Mouse (Mus musculus) kidney, embryonic 15.5 days (tissue): ENCODE measurements around the gene Gmip. TPM values are rescaled to one million over a fixed set of nuclear protein-coding genes. Genes with fewer than 3 reads are reported as not detected.

ENCODE experiments used
- ATAC-seq: fragments of 200-750 bp; cut with Nextera tagmentation; replicated peaks from 2 replicates; pipeline ENCODE4 v1.8.0; 2017; ENCODE audit warnings: moderate TSS enrichment; ENCODE audit not compliant: low FRiP score
- H3K27ac ChIP-seq: fragments of 300-500 bp; sonication (generic); 2 replicates; pipeline ENCODE4 v1.5.1; 2015; ENCODE audit warnings: mild to moderate bottlenecking, inconsistent platforms
- H3K27me3 ChIP-seq: fragments of 300-500 bp; sonication (generic); 2 replicates; pipeline ENCODE4 v1.6.1; 2015; ENCODE audit warnings: inconsistent platforms
- H3K36me3 ChIP-seq: fragments of 300-500 bp; sonication (generic); 2 replicates; pipeline ENCODE4 v1.6.1; 2015; ENCODE audit warnings: inconsistent platforms
- H3K4me1 ChIP-seq: fragments of 300-500 bp; sonication (generic); 2 replicates; pipeline ENCODE4 v1.6.1; 2015; ENCODE audit warnings: inconsistent platforms
- H3K4me2 ChIP-seq: fragments of 300-500 bp; sonication (generic); 2 replicates; pipeline ENCODE4 v1.6.1; 2015; ENCODE audit warnings: moderate library complexity, mild to moderate bottlenecking, inconsistent platforms
- H3K4me3 ChIP-seq: fragments of 300-500 bp; sonication (generic); replicated peaks from 2 replicates; pipeline ENCODE4 v1.5.1; 2015; ENCODE audit warnings: mild to moderate bottlenecking, inconsistent platforms
- H3K9ac ChIP-seq: fragments of 300-500 bp; sonication (generic); 2 replicates; pipeline ENCODE4 v1.6.1; 2015; ENCODE audit warnings: mild to moderate bottlenecking, inconsistent platforms
- H3K9me3 ChIP-seq: fragments of 300-500 bp; sonication (generic); replicated peaks from 2 replicates; pipeline ENCODE4 v1.6.1; 2016; ENCODE audit warnings: inconsistent platforms
- WGBS: fragments of 180-500 bp; shearing (Covaris S2); methylation state at CpG from one replicate; pipeline ENCODE4 v1.1.7; 2015; ENCODE audit warnings: mixed read lengths; 5-methylcytosine and 5-hydroxymethylcytosine counted together
- polyA plus RNA-seq: library from polyadenylated mRNA; unstranded; fragments of >200 nt; fragmentation: Nextera tagmentation; extraction: Ambion mirVana; gene quantifications from 2 replicates; pipeline ENCODE4 v1.2.1, GENCODE M21; 2015

Gene Gmip
- polyA plus RNA-seq, 1 experiment from 2014 or later, result 10.1 TPM

DNA sequence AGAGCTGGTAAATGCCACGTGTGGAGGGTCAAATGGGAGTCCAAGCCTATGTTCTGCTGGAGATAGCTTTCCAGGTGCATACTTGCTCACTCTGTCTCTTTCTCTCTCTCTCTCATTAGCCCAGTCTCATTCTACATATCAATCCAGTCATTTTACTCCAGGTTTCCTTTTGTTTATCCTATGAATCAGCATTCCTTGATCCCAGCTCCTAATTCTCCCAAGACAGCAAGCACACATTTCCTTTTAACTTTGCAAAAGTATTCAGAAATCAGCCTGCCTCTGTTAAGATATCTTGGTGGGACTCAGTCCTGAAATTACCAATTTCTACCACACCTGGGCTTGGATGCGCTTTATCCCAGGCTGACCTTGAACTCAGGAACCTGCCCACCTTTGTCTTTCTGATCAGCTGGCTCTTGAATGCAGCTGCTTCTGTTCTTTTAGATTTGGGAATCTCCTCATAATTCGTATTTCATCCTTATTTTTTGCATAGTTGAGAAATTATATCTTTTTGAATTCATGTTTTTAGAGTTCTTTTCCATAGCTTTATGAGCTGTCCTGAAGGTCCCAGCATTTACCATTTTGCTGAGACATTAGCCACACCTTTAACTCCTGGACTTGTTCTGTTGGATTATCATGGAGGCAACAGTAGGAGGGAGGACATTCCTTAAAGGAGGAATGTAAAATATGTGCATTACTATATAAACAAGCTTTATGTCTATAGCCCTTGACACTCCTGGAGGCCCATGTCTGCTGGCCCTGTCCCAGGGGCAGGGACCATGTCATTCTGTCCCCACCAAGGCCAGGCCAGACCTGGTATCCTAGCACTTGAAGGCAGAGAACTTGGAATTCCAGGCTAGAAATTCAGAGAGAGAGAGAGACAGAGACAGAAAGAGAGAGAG, 38.9 kb downstream of the Gmip start:
- H3K9ac ChIP-seq, result no peak overlapping the region
- WGBS, result 66% methylated on average over 3 of the region's 3 CpGs
- H3K4me1 ChIP-seq, result no peaks in the 10 kb centered on the region
- no peak overlapping the region for H3K27ac ChIP-seq
- no peaks in the 10 kb centered on the region for H3K9me3 ChIP-seq
- no peaks in the 10 kb centered on the region for H3K27me3 ChIP-seq
- no peaks in the 10 kb centered on the region for H3K36me3 ChIP-seq
- no peak overlapping the region for H3K4me3 ChIP-seq
- no peak overlapping the region for H3K4me2 ChIP-seq
- no peak for ATAC-seq

DNA sequence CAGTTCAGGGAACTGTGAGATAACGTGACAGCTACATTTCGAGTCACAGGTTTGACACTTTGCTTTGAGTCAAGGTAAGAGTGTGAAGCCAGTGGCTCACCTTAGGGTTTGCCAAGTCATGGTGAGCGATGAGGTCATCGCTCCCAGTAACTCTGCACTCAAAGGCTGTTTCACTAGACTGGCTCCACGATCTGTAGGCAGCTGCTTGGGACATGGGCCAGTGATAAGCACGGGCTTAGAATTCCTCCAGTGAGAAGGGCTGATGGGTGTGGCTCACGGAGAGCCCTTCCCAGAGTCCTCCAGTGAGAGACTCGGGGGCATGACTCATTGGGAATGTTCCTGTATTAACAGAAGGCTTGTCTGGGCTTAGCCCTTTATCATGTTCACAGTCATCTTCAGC, 40.5 kb downstream of the Gmip start:
- Histone ChIP-seq H3K27ac (no peak overlapping the region), H3K4me1 (no peaks in the 10 kb centered on the region), H3K9me3 (no peaks in the 10 kb centered on the region), H3K4me3 (no peak overlapping the region), H3K9ac (no peak overlapping the region), H3K4me2 (no peak overlapping the region), H3K36me3 (no peaks in the 10 kb centered on the region), H3K27me3 (no peaks in the 10 kb centered on the region)
- 76% methylated on average over 8 of the region's 8 CpGs for WGBS
- no peak for ATAC-seq

DNA sequence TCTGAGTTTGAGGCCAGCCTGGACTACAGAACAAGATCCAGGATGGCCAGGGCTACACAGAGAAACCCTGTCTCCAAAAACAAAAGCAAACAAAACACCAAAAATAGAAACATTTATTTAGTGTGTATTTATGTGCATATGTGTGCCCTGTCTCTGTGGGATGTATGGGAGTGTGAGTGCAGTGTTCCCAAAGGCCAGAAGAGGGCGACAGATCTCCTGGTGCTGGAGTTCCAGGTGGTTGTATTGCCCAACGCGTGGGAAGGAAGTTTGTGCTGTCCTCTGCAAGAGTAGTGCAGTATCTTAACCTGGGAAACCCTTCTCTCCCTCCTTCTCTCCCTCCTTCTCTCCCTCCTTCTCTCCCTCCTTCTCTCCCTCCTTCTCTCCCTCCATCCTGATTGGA, 41.4 kb downstream of the Gmip start:
- Histone ChIP-seq H3K9me3 (no peaks in the 10 kb centered on the region), H3K9ac (no peak overlapping the region), H3K4me3 (no peak overlapping the region), H3K4me2 (no peak overlapping the region), H3K27me3 (no peaks in the 10 kb centered on the region), H3K27ac (no peak overlapping the region), H3K36me3 (no peaks in the 10 kb centered on the region), H3K4me1 (no peaks in the 10 kb centered on the region)
- 47% methylated on average over 3 of the region's 3 CpGs for WGBS
- no peak for ATAC-seq

DNA sequence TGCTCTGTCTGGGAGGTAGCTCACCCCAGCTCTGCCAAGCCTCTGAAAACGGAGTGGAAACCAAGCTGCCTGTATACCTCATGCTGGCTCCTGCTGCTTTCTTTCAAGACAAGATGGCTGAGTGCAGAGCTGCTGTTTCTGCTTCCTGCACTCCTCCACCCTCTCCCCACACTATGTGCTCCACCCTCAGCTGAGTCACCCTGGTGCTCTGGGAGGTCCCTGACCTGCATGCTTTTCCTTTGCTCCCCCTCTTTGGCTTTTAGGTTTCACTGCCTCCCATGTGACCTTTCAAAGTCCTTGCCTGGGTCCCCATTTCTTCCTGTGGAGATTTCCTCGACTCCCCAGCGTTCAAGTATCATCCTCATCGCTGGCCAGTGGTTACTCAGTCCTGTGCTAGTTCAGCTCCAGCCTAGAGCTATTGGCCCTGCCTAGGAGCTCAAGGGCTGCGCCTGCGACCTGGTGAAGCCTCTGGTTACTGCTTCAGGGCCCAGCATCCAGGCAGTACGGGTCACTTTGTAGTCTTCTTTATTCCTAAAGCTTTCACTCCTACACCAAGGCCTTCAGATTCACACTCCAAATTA, 42.5 kb downstream of the Gmip start:
- ATAC-seq, result no peak
- no peaks in the 10 kb centered on the region for H3K4me1 ChIP-seq
- H3K9ac ChIP-seq, result no peak overlapping the region
- H3K36me3 ChIP-seq, result no peaks in the 10 kb centered on the region
- H3K27ac ChIP-seq, result no peak overlapping the region
- H3K27me3 ChIP-seq, result no peaks in the 10 kb centered on the region
- no peaks in the 10 kb centered on the region for H3K9me3 ChIP-seq
- H3K4me2 ChIP-seq, result no peak overlapping the region
- 73% methylated on average over 7 of the region's 7 CpGs for WGBS
- H3K4me3 ChIP-seq, result no peak overlapping the region

DNA sequence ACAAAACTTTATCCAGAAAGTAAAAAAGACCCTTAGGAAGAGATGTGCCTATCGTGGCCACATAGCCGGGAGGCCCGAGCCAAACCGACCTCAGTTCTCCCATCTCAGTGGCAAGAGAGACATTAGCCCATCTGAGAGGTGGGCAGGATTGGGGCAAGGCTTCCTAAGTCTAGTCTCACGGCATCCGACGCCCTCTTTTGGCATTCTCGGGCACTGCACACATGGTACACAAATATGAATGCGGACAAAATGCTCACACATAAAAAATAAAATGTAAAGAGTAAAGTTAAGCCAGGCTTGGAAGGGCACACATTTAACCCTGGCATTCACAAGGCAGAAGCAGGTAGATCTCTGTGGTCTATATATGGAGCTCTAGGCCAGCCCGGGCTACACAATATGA, 45.4 kb downstream of the Gmip start:
- Histone ChIP-seq H3K4me3 (no peak overlapping the region), H3K9me3 (no peaks in the 10 kb centered on the region), H3K4me2 (no peak overlapping the region), H3K27me3 (no peaks in the 10 kb centered on the region), H3K4me1 (no peaks in the 10 kb centered on the region), H3K36me3 (no peaks in the 10 kb centered on the region), H3K27ac (no peak overlapping the region), H3K9ac (no peak overlapping the region)
- WGBS, result 91% methylated on average over 10 of the region's 10 CpGs
- ATAC-seq, result no peak

DNA sequence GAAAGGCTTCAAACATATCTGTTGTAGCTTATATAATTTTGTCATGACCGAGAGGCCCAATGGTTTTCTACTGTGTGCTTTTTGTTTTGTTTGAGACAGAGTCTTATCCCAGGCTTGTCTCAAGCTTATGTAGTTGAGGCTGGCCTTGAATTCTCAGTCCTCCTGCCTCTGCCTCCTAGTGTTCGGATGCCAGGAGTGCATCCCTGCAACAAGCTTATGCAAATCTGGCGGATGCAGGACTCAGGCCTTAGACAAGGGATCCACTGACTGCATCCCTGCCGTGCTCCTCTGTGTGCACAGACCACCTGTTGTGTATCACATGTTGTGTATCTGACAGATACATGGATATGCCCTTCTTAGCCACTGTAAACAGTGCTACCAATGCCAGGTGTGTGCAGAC, 52.3 kb downstream of the Gmip start:
- 60% methylated on average over 4 of the region's 4 CpGs for WGBS

DNA sequence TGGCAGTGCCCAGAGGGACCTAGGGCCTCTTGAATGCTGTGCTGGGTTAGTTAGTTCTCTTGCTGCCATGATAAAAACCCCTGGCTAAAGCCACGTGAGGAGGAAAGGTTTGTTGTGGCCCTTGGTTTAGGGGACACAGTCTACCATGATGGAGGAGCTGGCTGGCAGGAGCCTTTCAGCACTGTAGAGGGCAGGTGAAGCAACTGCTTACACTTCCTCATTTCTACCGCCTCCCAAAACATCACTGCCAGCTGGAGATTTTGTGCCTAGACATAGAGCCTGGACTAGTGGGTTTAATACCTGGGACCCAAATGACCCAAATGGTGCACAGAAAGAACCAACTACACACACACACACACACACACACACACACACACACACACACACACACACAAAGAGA, 52.8 kb downstream of the Gmip start:
- Histone ChIP-seq H3K9me3 (no peaks in the 10 kb centered on the region), H3K9ac (no peak overlapping the region), H3K36me3 (no peaks in the 10 kb centered on the region), H3K4me1 (no peaks in the 10 kb centered on the region), H3K27ac (no peak overlapping the region), H3K27me3 (no peaks in the 10 kb centered on the region), H3K4me2 (no peak overlapping the region), H3K4me3 (no peak overlapping the region)
- WGBS, result 71% methylated on average over 2 of the region's 2 CpGs
- no peak for ATAC-seq

More for the DNA sequence above, 52.3 kb downstream of the Gmip start:
- no peak for ATAC-seq
- Histone ChIP-seq H3K36me3 (no peaks in the 10 kb centered on the region), H3K4me3 (no peak overlapping the region), H3K4me1 (no peaks in the 10 kb centered on the region), H3K27me3 (no peaks in the 10 kb centered on the region), H3K9ac (no peak overlapping the region), H3K9me3 (no peaks in the 10 kb centered on the region), H3K27ac (no peak overlapping the region), H3K4me2 (no peak overlapping the region)

DNA sequence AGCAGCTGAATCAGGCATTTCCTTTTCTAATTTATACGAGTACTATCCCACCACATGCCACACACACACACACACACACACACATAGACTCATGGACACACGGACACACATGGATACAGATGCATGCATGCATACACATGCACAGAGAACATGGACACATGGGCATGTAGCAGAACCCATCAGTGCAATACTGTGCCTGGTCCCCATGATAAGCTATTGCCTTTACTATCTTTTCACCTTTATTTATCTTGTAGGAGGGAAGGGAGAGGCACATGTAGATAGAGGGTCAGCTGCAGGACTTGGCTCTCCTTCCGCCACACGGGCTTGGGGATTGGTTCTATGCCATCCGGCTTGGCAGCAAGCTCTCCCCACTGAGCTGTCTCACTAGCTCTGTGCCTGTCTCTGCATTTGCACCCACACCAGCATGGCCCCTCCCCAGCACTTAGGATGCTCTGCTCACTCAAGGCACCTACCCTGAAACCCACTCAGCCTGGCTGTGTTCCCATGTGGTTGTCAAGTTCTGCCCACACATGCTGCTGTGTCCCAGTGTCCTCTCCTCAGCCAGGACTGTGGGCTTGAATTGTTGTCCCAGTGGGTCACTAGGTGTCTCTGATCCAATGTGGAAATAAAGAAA, 55.0 kb downstream of the Gmip start:
- no peak overlapping the region for H3K4me3 ChIP-seq
- no peaks in the 10 kb centered on the region for H3K36me3 ChIP-seq
- no peaks in the 10 kb centered on the region for H3K9me3 ChIP-seq
- no peak overlapping the region for H3K27ac ChIP-seq
- H3K27me3 ChIP-seq, result no peaks in the 10 kb centered on the region
- H3K4me1 ChIP-seq, result no peaks in the 10 kb centered on the region
- H3K4me2 ChIP-seq, result no peak overlapping the region
- no peak for ATAC-seq
- 85% methylated on average over 5 of the region's 5 CpGs for WGBS
- H3K9ac ChIP-seq, result no peak overlapping the region

DNA sequence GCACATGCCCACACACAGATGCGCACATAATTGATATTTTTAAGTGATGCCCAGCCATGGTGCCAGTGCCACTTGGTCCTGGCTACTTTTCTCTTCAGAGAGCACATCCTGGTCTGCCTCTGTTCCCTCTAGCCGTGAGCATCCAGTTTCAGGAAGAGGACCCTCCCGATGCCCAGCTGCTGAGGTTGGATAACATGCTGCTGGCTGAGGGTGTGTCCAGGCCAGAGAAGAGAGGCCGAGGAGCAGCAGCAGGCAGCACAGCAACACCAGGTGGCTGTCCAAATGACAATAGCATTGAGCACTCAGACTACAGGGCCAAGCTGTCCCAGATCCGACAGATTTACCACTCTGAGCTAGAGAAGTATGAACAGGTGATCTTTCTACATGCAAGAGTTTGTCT, 55.7 kb downstream of the Gmip start:
- Histone ChIP-seq H3K9ac (no peak overlapping the region), H3K4me3 (no peak overlapping the region), H3K4me2 (no peak overlapping the region), H3K4me1 (no peaks in the 10 kb centered on the region), H3K36me3 (no peaks in the 10 kb centered on the region), H3K27me3 (no peaks in the 10 kb centered on the region), H3K27ac (no peak overlapping the region), H3K9me3 (no peaks in the 10 kb centered on the region)
- WGBS, result 52% methylated on average over 5 of the region's 5 CpGs
- no peak for ATAC-seq

DNA sequence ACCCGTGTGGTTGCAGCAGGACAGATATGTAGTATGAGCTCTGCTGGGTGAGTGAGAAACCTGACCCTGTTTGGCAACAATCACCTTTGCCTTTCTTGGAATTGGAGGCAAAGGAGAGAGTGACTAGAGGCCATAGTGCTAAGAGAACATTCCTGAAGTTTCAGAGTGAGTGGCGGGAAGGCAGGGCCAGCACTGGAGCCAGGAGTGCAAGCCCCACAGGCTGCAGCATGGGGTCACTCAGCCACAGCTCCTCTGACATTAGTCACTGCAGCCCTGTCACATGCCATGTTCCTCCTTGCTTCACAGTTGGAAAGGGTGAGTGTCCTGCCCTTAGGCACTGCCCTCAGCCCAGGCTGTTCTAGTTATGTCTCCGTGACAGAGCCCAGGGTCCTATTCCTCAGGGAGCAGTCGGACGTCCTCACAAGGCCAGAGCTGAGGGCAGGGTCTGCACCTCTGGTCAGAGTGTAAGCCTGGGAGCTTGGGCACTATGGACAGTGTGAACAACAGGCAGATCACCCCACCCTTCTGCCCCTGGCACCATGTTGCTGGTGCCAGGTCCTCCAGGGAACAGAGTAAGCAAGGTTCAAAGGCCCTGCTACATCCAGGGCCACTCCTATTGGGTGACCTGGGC, 59.3 kb downstream of the Gmip start:
- no peak overlapping the region for H3K4me2 ChIP-seq
- H3K9me3 ChIP-seq, result no peaks in the 10 kb centered on the region
- no peak for ATAC-seq
- no peak overlapping the region for H3K4me3 ChIP-seq
- H3K36me3 ChIP-seq, result no peaks in the 10 kb centered on the region
- no peak overlapping the region for H3K27ac ChIP-seq
- H3K9ac ChIP-seq, result no peak overlapping the region
- no peaks in the 10 kb centered on the region for H3K27me3 ChIP-seq
- WGBS, result 68% methylated on average over 5 of the region's 5 CpGs
- no peaks in the 10 kb centered on the region for H3K4me1 ChIP-seq

DNA sequence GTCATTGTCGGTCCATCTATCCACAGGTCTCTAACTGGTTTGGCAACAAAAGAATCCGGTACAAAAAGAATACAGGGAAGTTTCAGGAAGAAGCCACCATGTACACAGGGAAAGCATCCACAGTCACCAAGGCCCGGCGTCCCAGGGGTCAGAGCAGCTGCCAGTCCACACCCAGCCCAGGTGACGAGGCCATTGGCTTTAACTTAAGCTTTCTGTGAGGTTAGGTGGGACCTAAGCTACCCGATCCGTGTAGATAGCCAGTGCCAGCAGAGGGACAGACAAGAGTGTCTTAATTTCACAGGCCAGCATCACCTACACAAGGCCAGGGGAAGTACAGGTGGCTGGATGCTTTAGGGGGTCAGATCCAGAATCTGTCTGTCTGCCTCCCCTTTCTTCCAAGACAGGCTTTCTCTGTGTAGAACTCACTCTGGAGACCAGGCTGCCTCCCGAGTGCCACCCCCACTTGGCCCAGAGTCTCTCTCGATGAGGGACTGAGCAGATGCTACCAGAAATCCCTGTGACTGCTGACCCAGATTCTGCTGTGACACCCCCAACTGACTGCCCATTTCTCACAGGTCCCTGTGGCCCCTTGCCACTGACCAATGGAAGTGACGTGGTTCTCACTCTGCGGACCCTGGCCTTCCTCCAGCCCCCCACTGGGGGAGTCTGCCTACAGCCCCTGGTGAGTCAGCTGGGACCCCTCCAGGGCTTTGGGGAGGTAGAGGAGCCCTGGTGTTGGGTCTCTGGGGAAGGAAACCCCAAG, 61.7 kb downstream of the Gmip start:
- no peaks in the 10 kb centered on the region for H3K36me3 ChIP-seq
- H3K27me3 ChIP-seq, result peaks cover 4% of the 10 kb centered on the region; the same call in 1 of the 2 replicates
- no peak overlapping the region for H3K9ac ChIP-seq
- no peak for ATAC-seq
- H3K9me3 ChIP-seq, result no peaks in the 10 kb centered on the region
- no peak overlapping the region for H3K27ac ChIP-seq
- no peak overlapping the region for H3K4me3 ChIP-seq
- 82% methylated on average over 11 of the region's 11 CpGs for WGBS
- 0 out of 2 replicates have a peak, but pooled peaks cover 5% of the 10 kb centered on the region for H3K4me1 ChIP-seq
- H3K4me2 ChIP-seq, result no peak overlapping the region
